Mouse (Mus musculus): ENCODE measurements at regions not wholly inside any gene's neighbourhood (a gene's known extent, or its start where the extent isn't known, plus 50 kb on each side); places are given as distances from the start of the nearest gene placed in this dataset.
"Not testable (repeated sequence)": the region's sequence is repeated elsewhere in the genome, so short reads cannot be mapped to it uniquely, and the experiment has no call there.

- peak in 1 of 2 experiments; percentile 2 for DNase-seq (ENCODE audit: low spot score in 2 of 2)
Measured at GRCm38 (mm10) chr6:44010946-44011345, 344.9 kb upstream of the Tpk1 start.

GRCm38 (mm10) chr6:44007196-44007595 is 341.1 kb upstream of the Tpk1 start:
- DNase-seq (ENCODE audit: low spot score in 2 of 2), result not testable (repeated sequence)

Data from right cerebral cortex, adult 2 months (tissue).